Mouse (Mus musculus): ENCODE measurements around the gene Phactr4.

Phactr4 gene

GRCm38 (mm10) chr4:132406393-132407189 is 15.7 kb downstream of the Phactr4 start:
- TF ChIP-seq POU5F1 (IDR thresholded peaks at IDR 0.05; ENCODE audit: borderline replicate concordance, low read length): no peak
- TF ChIP-seq NANOG (IDR thresholded peaks at IDR 0.05; ENCODE audit: borderline replicate concordance, low read length): no peak
- no peak for TF ChIP-seq CTCF (conservative IDR thresholded peaks at IDR 0.05; ENCODE audit: low read length)
- no peaks in the 10 kb centered on the region for H3K36me3 ChIP-seq (ENCODE audit: insufficient read depth, low read length)
- H3K4me3 ChIP-seq (replicated peaks; ENCODE audit: low read length): no peak overlapping the region
- H3K27me3 ChIP-seq (ENCODE audit: insufficient read depth, low read length): no peaks in the 10 kb centered on the region
- H3K9me3 ChIP-seq (ENCODE audit: low read length): no peaks in the 10 kb centered on the region
- H3K4me1 ChIP-seq (replicated peaks; ENCODE audit: low read depth, low read length): peaks cover 28% of the 10 kb centered on the region

DNA sequence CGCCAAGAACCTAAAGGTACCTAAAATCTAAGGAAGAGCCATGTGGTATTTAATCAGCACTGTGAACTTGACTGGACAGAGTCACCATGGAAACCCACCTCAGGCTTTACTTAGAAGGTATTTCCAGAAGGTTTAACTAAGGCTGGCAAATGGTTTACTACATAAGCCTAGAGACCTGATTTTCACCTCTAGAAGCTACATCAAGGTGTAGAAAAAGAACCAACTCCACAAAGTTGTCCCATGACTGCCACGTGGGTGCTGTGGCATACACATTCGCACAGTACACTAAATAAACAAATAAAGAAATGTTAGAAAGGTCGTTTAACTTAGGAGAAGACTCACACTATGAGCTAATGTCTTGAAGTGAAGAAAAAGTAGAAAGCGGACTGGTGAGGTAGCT is 17.7 kb downstream of the Phactr4 start:
- H3K4me1 ChIP-seq (replicated peaks; ENCODE audit: low read depth, low read length): peaks cover 17% of the 10 kb centered on the region

GRCm38 (mm10) chr4:132403063-132403660 is 19.1 kb downstream of the Phactr4 start:
- Histone ChIP-seq H3K36me3 (ENCODE audit: insufficient read depth, low read length) (no peaks in the 10 kb centered on the region), H3K27me3 (ENCODE audit: insufficient read depth, low read length) (no peaks in the 10 kb centered on the region), H3K4me3 (replicated peaks; ENCODE audit: low read length) (no peak overlapping the region), H3K4me1 (replicated peaks; ENCODE audit: low read depth, low read length) (peaks cover 27% of the 10 kb centered on the region), H3K9me3 (ENCODE audit: low read length) (no peaks in the 10 kb centered on the region)
- TF ChIP-seq POU5F1 (IDR thresholded peaks at IDR 0.05; ENCODE audit: borderline replicate concordance, low read length) (no peak), NANOG (IDR thresholded peaks at IDR 0.05; ENCODE audit: borderline replicate concordance, low read length) (no peak), CTCF (conservative IDR thresholded peaks at IDR 0.05; ENCODE audit: low read length) (no peak)

More for the DNA sequence above, 17.7 kb downstream of the Phactr4 start:
- Histone ChIP-seq H3K9me3 (ENCODE audit: low read length) (no peaks in the 10 kb centered on the region), H3K36me3 (ENCODE audit: insufficient read depth, low read length) (no peaks in the 10 kb centered on the region), H3K27me3 (ENCODE audit: insufficient read depth, low read length) (no peaks in the 10 kb centered on the region), H3K4me3 (replicated peaks; ENCODE audit: low read length) (no peak overlapping the region)
- TF ChIP-seq NANOG (IDR thresholded peaks at IDR 0.05; ENCODE audit: borderline replicate concordance, low read length): no peak

- no peak for TF ChIP-seq NANOG (IDR thresholded peaks at IDR 0.05; ENCODE audit: borderline replicate concordance, low read length)
- no peak for TF ChIP-seq CTCF (conservative IDR thresholded peaks at IDR 0.05; ENCODE audit: low read length)
- TF ChIP-seq POU5F1 (IDR thresholded peaks at IDR 0.05; ENCODE audit: borderline replicate concordance, low read length): no peak
- Histone ChIP-seq H3K4me1 (replicated peaks; ENCODE audit: low read depth, low read length) (peaks cover 27% of the 10 kb centered on the region), H3K9me3 (ENCODE audit: low read length) (no peaks in the 10 kb centered on the region), H3K36me3 (ENCODE audit: insufficient read depth, low read length) (no peaks in the 10 kb centered on the region), H3K4me3 (replicated peaks; ENCODE audit: low read length) (no peak overlapping the region), H3K27me3 (ENCODE audit: insufficient read depth, low read length) (no peaks in the 10 kb centered on the region)
Measured at GRCm38 (mm10) chr4:132401016-132401415, 21.3 kb downstream of the Phactr4 start.

DNA sequence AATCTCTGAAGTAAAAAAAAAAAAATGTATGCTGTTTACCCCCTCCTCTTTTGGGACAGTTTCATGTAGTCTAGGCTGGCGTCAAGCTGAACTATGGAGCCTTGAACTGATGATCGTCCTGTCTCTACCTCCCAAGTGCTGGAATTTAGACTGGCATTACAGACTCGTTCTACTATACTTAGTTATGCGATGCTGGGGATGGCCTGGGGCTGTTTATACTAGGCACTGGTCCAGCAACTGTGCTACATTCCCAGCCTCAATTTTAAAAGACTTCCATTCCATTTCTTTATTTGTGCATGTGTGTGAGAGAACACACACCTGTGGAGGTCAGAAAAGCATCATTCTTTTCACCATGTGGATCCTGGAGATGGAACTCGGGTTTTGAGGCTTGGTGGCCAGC is 23.4 kb downstream of the Phactr4 start:
- Histone ChIP-seq H3K4me3 (replicated peaks; ENCODE audit: low read length) (no peak overlapping the region), H3K36me3 (ENCODE audit: insufficient read depth, low read length) (no peaks in the 10 kb centered on the region), H3K27me3 (ENCODE audit: insufficient read depth, low read length) (no peaks in the 10 kb centered on the region), H3K9me3 (ENCODE audit: low read length) (no peaks in the 10 kb centered on the region), H3K4me1 (replicated peaks; ENCODE audit: low read depth, low read length) (peaks cover 26% of the 10 kb centered on the region)
- TF ChIP-seq POU5F1 (IDR thresholded peaks at IDR 0.05; ENCODE audit: borderline replicate concordance, low read length) (no peak), NANOG (IDR thresholded peaks at IDR 0.05; ENCODE audit: borderline replicate concordance, low read length) (no peak), CTCF (conservative IDR thresholded peaks at IDR 0.05; ENCODE audit: low read length) (no peak)

DNA sequence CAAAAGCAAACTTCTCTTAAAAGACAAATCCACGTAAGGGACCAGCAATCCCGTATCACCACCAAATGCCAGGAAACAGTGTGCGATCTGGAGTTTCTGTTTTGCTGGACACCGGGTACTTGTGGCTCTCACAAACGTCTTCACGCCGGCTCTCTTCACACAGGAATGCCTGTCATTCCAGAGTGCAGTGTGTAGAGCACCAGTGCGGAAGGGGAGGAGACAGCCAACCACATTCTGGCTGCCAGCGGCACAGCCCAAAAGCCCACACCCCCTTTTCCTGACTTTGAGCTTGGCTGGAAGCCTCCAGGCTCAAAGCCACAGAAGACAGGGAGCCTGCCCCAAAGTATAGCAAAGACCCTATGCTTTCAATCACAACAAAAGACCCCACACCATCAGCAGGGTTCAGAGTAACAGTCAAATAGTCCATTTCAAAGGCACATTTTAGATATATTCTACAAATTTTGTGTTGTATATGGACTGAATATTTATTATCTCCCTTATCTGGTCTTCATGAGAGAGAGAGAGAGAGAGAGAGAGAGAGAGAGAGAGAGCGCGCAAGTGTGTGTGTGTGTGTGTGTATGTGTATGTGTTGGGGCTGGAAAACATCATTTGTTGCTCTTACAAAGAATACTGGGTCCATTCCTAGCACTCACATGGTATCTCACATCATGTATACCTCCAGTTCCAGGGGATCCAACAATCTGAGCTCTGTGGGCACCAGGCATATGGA is 24.1 kb downstream of the Phactr4 start:
- H3K4me3 ChIP-seq (replicated peaks; ENCODE audit: low read length): 0 out of 2 replicates have a peak overlapping the region, but pooled peaks have one; percentile 21
- H3K27me3 ChIP-seq (ENCODE audit: insufficient read depth, low read length): no peaks in the 10 kb centered on the region
- H3K9me3 ChIP-seq (ENCODE audit: low read length): no peaks in the 10 kb centered on the region
- H3K4me1 ChIP-seq (replicated peaks; ENCODE audit: low read depth, low read length): peaks cover 26% of the 10 kb centered on the region
- H3K36me3 ChIP-seq (ENCODE audit: insufficient read depth, low read length): no peaks in the 10 kb centered on the region
- no peak for TF ChIP-seq CTCF (conservative IDR thresholded peaks at IDR 0.05; ENCODE audit: low read length)
- no peak for TF ChIP-seq NANOG (IDR thresholded peaks at IDR 0.05; ENCODE audit: borderline replicate concordance, low read length)
- TF ChIP-seq POU5F1 (IDR thresholded peaks at IDR 0.05; ENCODE audit: borderline replicate concordance, low read length): no peak

- H3K36me3 ChIP-seq (ENCODE audit: insufficient read depth, low read length): no peaks in the 10 kb centered on the region
- peaks cover 29% of the 10 kb centered on the region for H3K4me1 ChIP-seq (replicated peaks; ENCODE audit: low read depth, low read length)
- no peaks in the 10 kb centered on the region for H3K9me3 ChIP-seq (ENCODE audit: low read length)
- no peak overlapping the region for H3K4me3 ChIP-seq (replicated peaks; ENCODE audit: low read length)
- no peak for TF ChIP-seq NANOG (IDR thresholded peaks at IDR 0.05; ENCODE audit: borderline replicate concordance, low read length)
- no peak for TF ChIP-seq POU5F1 (IDR thresholded peaks at IDR 0.05; ENCODE audit: borderline replicate concordance, low read length)
- TF ChIP-seq CTCF (conservative IDR thresholded peaks at IDR 0.05; ENCODE audit: low read length): no peak
- no peaks in the 10 kb centered on the region for H3K27me3 ChIP-seq (ENCODE audit: insufficient read depth, low read length)
Measured at GRCm38 (mm10) chr4:132397120-132397519, 25.2 kb downstream of the Phactr4 start.

DNA sequence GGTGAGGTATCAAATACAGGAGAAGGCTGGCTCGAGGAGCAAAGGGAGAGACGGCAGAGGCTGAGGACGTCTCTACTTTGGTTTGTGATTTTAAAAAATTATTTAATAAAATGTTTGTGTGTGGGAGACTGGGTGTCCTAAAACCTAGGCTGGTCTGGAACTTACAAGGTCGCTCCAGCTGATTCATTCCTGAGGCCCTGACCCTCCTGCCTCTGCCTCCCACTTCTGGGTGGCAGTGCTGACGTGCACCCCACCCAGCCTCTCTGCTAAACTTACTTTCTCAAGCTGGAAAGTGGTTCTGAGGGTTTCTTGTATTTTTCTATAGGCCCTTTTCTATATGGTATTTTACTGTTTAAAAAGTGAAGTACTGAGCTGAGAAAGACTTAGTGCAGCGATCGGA is 26.0 kb downstream of the Phactr4 start:
- Histone ChIP-seq H3K9me3 (ENCODE audit: low read length) (no peaks in the 10 kb centered on the region), H3K27me3 (ENCODE audit: insufficient read depth, low read length) (no peaks in the 10 kb centered on the region), H3K36me3 (ENCODE audit: insufficient read depth, low read length) (no peaks in the 10 kb centered on the region), H3K4me1 (replicated peaks; ENCODE audit: low read depth, low read length) (peaks cover 33% of the 10 kb centered on the region), H3K4me3 (replicated peaks; ENCODE audit: low read length) (no peak overlapping the region)
- TF ChIP-seq CTCF (conservative IDR thresholded peaks at IDR 0.05; ENCODE audit: low read length) (no peak), POU5F1 (IDR thresholded peaks at IDR 0.05; ENCODE audit: borderline replicate concordance, low read length) (no peak), NANOG (IDR thresholded peaks at IDR 0.05; ENCODE audit: borderline replicate concordance, low read length) (no peak)
